Mouse (Mus musculus) MEL-GATA-1-ER (cell line): ENCODE data around the gene Negr1.

ENCODE experiments used
- DNase-seq: peaks from one replicate; pipeline ENCODE4 v3.0.0-alpha.2; 2012; ENCODE audit warnings: low read depth; ENCODE audit errors: extremely low read depth

Gene Negr1

GRCm38 (mm10) chr3:156561524-156562423 lies at the start of gene Negr1:
TSS of gene Negr1 (plus strand) at chr3:156561794.
- no peak for DNase-seq

GRCm38 (mm10) chr3:156526461-156526933 lies 35.1 kb upstream of the Negr1 start:
- DNase-seq = no peak

DNA sequence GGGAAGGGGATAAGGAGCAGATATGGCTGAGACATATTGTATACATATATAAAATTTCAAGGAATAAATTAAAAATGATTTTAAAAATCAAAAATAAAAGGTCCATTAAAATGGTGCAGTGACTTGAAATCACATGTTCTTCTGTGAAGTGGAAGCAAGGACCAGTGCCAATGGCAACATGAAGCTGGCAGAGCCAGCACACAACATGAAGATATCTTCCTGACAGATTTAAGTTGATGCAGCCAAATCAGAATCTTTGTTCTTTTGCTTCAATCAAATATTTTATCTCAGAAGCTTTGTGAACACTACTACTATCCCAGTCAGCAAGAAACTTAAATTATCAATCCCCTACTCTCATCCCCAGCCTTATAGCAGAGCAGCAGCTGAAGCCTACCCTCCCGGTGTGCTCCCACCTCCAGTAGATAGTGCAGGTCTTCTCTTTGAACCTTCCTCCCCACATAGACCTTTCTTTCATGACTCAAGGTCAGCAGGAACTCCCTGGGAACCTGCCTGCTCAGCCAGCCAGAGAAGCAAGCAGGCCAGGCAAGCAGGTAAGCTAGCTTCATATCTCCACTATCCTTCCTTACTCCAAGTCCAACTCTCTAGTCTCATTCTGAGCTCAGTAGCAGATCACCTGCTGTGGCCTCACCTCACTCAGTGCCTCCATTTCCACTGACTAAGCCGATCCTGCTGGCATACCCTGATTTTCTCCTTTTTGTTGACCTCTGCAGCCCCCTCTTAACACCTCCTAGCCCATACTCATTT lies 34.2 kb upstream of the Negr1 start:
- no peak for DNase-seq

DNA sequence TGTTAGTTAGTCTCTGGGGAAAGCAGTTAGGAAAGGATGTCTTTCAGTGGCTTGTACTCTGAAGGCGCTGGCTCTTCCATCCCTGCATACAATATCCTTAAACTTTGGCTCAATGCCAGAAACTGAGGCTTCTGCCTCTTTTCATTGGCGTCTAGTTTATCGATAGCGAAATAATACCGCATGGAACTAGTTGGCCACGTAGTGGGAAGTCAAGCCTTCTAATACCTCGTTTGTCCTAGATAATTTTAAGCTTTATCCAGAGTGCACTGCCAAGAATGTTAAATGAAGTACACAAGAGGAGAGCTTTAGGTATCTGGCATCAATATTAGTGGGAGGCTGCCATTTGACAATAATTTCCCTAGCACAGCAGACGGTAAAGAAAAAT lies 2.2 kb upstream of the Negr1 start:
- DNase-seq = no peak

- no peak for DNase-seq
Observed at GRCm38 (mm10) chr3:156559826-156560471, 1.6 kb upstream of the Negr1 start.

- no peak for DNase-seq
Observed at GRCm38 (mm10) chr3:156560766-156561165, 828 bp upstream of the Negr1 start.

DNA sequence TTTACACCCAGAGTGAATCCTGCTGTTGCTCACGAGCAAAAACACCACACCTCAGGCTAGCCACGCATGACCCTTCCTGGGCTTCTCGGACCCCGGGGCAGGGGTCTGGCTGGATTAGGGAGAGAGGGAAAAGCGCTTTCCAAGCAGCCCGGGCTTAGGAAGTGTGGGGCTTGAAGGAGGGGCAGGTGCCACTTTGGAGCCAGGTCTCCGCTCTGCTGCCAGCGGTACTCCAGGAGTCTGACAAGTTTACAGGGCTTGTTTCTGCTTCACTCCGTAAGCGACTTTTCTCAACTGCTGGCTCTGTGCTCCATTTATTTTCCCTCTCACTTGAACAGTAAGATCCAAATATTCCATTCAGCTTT lies 811 bp downstream of the Negr1 start:
- no peak for DNase-seq

- DNase-seq = no peak
Observed at GRCm38 (mm10) chr3:156562796-156563195, 1.2 kb downstream of the Negr1 start.

DNA sequence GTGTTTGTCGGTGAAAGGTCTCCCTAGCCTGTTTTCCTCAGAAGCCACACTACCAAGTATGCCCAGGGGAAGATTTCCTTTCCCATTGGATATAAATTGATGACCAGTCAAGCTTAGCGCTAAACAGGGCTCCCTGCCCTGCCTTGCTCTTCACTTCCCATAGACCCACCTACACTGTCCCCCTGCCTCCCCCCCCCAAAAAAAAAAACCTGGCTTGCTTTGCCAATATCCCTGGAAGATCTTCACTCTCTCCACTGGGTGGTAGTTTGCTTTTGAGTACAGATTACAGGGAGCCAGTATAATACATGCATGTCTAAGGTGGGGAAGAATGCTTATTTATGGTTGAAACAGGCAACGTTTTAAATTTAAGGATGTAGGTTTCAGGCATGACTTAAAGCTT lies 1.8 kb downstream of the Negr1 start:
- no peak for DNase-seq

DNA sequence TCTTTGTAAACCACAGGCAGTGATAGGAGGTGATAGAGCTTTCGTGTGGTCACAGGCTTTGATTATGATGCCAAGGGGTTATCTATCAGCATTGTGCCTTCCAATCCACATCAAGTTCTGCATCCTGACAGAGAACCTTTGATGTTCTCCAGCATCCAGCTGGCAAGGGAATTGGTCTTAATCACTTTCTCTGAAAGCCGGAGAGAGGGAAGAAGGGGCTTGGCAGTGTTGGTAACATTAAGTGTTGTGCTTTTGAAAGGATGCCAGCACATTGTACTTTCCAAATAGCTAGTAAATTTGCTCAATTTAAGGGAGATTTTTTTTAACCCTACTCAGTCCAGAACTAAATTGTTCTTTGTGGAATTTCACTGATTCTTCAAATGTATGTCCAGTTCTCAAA lies 11.9 kb downstream of the Negr1 start:
- no peak for DNase-seq

GRCm38 (mm10) chr3:156576292-156576691 lies 14.7 kb downstream of the Negr1 start:
- DNase-seq = no peak

GRCm38 (mm10) chr3:156590612-156591011 lies 29.0 kb downstream of the Negr1 start:
- DNase-seq = no peak

- no peak for DNase-seq
Observed at GRCm38 (mm10) chr3:156591125-156591524, 29.5 kb downstream of the Negr1 start.

DNA sequence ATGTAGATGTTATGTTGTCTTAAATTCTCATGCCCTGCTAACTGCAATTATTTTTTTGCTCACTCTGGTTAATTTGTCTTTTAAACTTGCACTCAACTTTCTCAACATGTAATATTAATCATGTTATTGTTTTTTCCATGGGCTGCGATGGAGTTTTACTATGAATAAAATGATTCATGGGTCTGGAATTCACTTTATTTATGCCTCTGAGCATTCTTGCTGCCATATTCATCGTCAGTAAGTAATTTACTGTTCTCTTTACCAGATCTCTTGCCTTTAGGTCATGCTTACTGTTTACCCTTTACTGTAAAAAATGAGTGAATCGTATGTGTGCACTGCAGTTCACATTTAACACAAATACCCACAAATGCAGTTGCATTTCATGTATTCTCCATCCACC lies 45.3 kb downstream of the Negr1 start:
- DNase-seq = no peak

GRCm38 (mm10) chr3:156619921-156620320 lies 58.3 kb downstream of the Negr1 start:
- no peak for DNase-seq

GRCm38 (mm10) chr3:156628594-156628993 lies 67.0 kb downstream of the Negr1 start:
- DNase-seq = no peak

- DNase-seq = no peak
Observed at GRCm38 (mm10) chr3:156632942-156633341, 71.3 kb downstream of the Negr1 start.

DNA sequence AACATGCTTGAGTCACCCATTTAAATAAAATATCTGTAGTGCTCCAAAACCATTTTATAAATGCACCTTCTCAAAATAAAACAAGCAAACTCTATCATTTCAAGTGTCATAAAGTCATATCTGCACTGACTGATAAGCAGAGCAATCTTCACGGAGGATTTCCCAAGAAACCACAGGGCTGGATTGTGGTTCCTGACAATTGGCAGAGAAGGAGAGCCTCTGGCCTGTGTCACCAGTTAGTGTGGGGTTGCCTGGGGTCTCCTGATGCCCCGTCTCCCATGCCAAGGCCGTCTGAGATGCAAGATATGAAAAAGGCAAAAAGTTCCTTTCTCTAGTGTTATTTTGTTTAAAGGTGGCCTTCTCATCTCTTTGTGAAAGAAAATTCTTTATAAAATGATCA lies 77.8 kb downstream of the Negr1 start:
- DNase-seq = no peak

DNA sequence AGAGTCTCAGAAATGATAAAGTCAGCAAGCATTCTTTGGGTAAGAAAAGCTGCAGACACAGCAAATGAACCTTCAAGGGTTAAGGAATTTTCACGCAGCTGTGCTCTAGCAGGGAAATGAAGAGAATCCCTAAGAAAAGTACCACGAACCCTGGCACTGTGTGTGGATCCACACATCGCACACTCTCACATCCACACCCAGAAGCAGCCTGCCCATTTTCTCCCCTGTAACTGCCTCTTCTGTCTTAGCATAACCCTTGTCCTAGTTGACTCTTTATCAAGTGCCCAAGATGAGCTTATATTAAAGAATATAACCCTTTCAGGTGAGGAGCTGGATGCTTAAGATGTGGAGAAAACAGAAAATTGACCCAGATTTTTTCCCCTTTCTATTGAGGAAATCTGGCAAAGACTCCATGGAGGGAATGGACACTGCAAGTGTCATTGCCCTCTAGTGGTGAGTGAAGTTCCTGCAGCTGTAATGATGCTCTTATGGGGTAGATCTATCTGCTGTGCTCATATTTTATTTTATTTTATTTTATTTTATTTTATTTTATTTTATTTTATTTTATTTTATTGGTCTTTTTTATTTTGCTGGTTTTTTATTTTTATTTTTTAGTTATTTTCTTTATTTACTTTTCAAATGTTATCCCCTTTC lies 82.2 kb downstream of the Negr1 start:
- peak; percentile 1 for DNase-seq

DNA sequence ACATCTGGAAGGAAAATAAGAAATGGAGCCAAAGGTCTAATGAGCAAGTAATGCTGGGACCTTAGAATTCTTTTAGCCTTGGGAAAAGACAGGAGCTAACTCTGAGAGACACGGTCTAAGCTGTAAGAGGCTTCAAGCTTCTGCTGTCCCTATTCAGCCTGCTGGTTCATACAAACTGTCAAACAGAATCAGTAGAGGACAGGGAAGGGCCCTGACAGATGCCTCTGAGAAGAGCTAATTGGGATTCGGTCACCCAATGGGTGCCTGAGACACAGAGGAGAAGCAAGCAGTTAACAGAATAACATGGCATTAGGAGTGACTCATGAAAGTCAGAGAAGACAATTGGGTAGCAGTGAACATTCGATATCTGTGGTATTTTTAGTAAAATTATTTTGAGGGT lies 86.8 kb downstream of the Negr1 start:
- no peak for DNase-seq

- no peak for DNase-seq
Observed at GRCm38 (mm10) chr3:156662553-156662952, 101.0 kb downstream of the Negr1 start.
